Mouse (Mus musculus) ovary, adult 10 weeks (tissue): ENCODE data around the gene A430033K04Rik. TPM values are rescaled to one million over a fixed set of nuclear protein-coding genes. Genes with fewer than 3 reads are reported as not detected.

Experiments used
- polyA plus RNA-seq: library from polyadenylated mRNA; stranded (reverse); fragments of 350-450 nt; fragmentation: Illumina TruSeq; extraction: RNeasy Lipid Tissue Mini Kit (QIAGEN cat#74804); gene quantifications from one replicate; pipeline ENCODE4 v1.2.3, GENCODE M21; 2014

Gene A430033K04Rik
- polyA plus RNA-seq, result 38.9 TPM

GRCm38 (mm10) chr5:138622645-138623477, at the start of gene A430033K04Rik:
Gene A430033K04Rik, plus strand, starts transcription at chr5:138622859.

GRCm38 (mm10) chr5:138619211-138620128, 3.2 kb upstream of the A430033K04Rik start, which contains the start of gene Zfp68:
Gene Zfp68, minus strand, starts transcription at chr5:138619761.

Other genes starting within 250 kb of the A430033K04Rik start
- 44.3 TPM for gene Zfp157, start 181.4 kb upstream of the A430033K04Rik start, polyA plus RNA-seq
- not detected for gene 1700123K08Rik, start 58.1 kb upstream of the A430033K04Rik start, polyA plus RNA-seq
- gene Zfp68, start 3.1 kb upstream of the A430033K04Rik start, polyA plus RNA-seq, result 159 TPM
- 3.4 TPM for gene Fam20c, start 131.7 kb downstream of the A430033K04Rik start, polyA plus RNA-seq
- not detected for gene Gm5294, start 197.2 kb downstream of the A430033K04Rik start, polyA plus RNA-seq